Mouse (Mus musculus): ENCODE data around the gene Gata2. TPM values are rescaled to one million over a fixed set of nuclear protein-coding genes. Genes with fewer than 3 reads are reported as not detected.

The Gata2 gene
- 12.5 and 18.6 TPM in 2 replicates for polyA plus RNA-seq (2014; fragmentation: Nextera tagmentation; extraction: Ambion mirVana)

GRCm38 (mm10) chr6:88193433-88194052 lies at the start of gene Gata2:
TSS of gene Gata2 (plus strand) at chr6:88193891.
- peak within 1 kb of the TSS; percentile 36 to 48 for H3K4me3 ChIP-seq (ENCODE audit: control insufficient read depth in 1 of 2, insufficient read depth in 1 of 2, low read depth in 1 of 2, low read length in 2 of 2)
- H3K27me3 ChIP-seq (ENCODE audit: control insufficient read depth, insufficient read depth, low read length) = peaks cover 92% of the 10 kb centered on the region
- ATAC-seq (ENCODE audit: insufficient number of reproducible peaks, insufficient read depth, low FRiP score, low read depth) = no peak
- H3K9ac ChIP-seq (ENCODE audit: low read length) = peak within 1 kb of the TSS; percentile 59
- peak within 1 kb of the TSS; percentile 82 for H3K4me2 ChIP-seq (ENCODE audit: low read length)
- no peak within 1 kb of the TSS for H3K27ac ChIP-seq (replicated peaks in 1 of 2; ENCODE audit: control insufficient read depth in 1 of 2, insufficient read depth in 1 of 2, low read depth in 2 of 2, low read length in 2 of 2)
- no peaks in the 10 kb centered on the region for H3K9me3 ChIP-seq (ENCODE audit: control insufficient read depth, low read length)
- H3K36me3 ChIP-seq (ENCODE audit: control insufficient read depth, insufficient read depth, low read length) = no peaks in the 10 kb centered on the region
- peaks cover 20 to 47% of the 10 kb centered on the region in 2 experiments for H3K4me1 ChIP-seq (ENCODE audit: control insufficient read depth in 2 of 2, insufficient read depth in 2 of 2, low read length in 2 of 2)
- WGBS = 2% methylated on average over 56 of the region's 57 CpGs

DNA sequence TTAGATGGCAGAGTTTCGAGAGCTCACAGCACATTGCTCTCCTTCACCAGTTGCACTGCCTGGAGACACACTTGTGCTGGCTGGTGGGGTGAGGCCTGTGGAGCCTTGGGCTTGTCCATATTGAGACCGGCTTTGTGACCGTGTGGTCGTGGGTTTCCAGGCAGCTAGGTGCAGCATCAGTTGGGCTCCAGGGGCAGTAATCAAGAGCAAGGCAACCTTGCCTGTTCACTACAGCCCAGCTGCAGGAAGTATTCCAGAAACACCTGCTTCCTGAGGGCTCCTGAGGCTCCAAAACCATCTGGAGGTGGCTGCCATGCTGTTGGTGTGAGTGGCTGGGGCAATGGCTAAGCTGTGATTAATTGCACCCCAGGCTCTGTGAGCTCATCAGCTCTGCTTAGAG lies 47.9 kb upstream of the Gata2 start:
- Histone ChIP-seq H3K9me3 (ENCODE audit: control insufficient read depth, low read length) (no peaks in the 10 kb centered on the region), H3K4me2 (ENCODE audit: low read length) (no peak overlapping the region), H3K27ac (replicated peaks in 1 of 2; ENCODE audit: control insufficient read depth in 1 of 2, insufficient read depth in 1 of 2, low read depth in 2 of 2, low read length in 2 of 2) (no peak overlapping the region), H3K27me3 (ENCODE audit: control insufficient read depth, insufficient read depth, low read length) (peaks cover 2% of the 10 kb centered on the region; the same call in 1 of the 2 replicates), H3K9ac (ENCODE audit: low read length) (no peak overlapping the region), H3K4me3 (ENCODE audit: control insufficient read depth in 1 of 2, insufficient read depth in 1 of 2, low read depth in 1 of 2, low read length in 2 of 2) (no peak overlapping the region), H3K36me3 (ENCODE audit: control insufficient read depth, insufficient read depth, low read length) (no peaks in the 10 kb centered on the region), H3K4me1 (ENCODE audit: control insufficient read depth in 2 of 2, insufficient read depth in 2 of 2, low read length in 2 of 2) (peaks cover 6 to 8% of the 10 kb centered on the region in 2 experiments)
- no peak for ATAC-seq (ENCODE audit: insufficient number of reproducible peaks, insufficient read depth, low FRiP score, low read depth)
- 63% methylated on average over 4 of the region's 4 CpGs for WGBS

DNA sequence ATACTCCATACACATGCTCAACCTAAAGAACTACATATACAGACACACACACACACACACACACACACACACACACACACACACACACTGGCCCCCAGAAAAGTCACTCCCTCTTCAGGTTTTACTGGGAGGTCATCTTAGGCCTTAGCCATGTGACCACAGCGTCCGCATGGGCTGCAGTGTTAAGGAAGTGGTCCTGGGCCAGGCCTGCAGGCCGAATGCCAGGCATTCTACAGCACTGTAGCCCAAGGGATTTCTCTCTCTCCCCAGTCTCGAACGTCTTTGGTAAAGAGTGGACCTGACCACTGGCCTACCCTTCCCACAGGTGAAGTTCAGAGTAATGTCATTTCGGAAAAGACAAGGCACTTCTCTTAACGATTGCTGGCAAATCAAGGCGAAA lies 47.1 kb upstream of the Gata2 start:
- no peak for ATAC-seq (ENCODE audit: insufficient number of reproducible peaks, insufficient read depth, low FRiP score, low read depth)
- H3K27ac ChIP-seq (replicated peaks in 1 of 2; ENCODE audit: control insufficient read depth in 1 of 2, insufficient read depth in 1 of 2, low read depth in 2 of 2, low read length in 2 of 2) = no peak overlapping the region

DNA sequence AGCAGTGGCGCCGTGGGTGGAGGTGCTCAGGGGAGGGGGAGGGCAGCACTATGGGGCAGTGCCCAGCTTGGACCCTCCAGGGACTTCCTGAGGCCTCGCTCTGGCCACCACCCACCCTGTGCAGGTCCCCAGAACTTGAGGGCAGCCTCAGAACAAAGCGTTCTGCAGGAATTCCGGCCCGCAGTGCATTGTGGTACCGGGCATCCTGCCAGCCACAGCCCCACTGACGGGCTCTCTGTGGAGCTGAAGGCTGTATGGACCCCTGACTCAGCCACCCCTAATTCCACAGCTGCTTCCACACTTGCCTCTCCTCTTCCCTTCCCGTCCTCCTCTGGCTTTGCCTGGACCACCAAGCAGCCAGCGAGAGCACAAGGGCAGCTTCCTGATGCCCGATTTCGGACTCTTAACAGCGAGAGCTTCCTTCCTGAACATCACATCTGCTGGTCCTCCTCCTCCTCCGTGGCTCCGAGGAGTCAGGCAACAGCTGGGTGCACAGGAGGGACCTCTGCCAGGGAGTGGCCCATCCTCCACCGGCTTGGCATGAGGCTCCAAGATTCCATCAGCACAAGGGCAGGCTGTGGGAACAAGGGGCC lies 46.2 kb upstream of the Gata2 start:
- no peak for ATAC-seq (ENCODE audit: insufficient number of reproducible peaks, insufficient read depth, low FRiP score, low read depth)
- no peak overlapping the region for H3K9ac ChIP-seq (ENCODE audit: low read length)
- peaks cover 2% of the 10 kb centered on the region; the same call in 1 of the 2 replicates for H3K27me3 ChIP-seq (ENCODE audit: control insufficient read depth, insufficient read depth, low read length)
- H3K4me1 ChIP-seq (ENCODE audit: control insufficient read depth in 2 of 2, insufficient read depth in 2 of 2, low read length in 2 of 2) = peaks cover 4 to 5% of the 10 kb centered on the region in 2 experiments; a peak in 3 of 4 replicates
- H3K4me2 ChIP-seq (ENCODE audit: low read length) = no peak overlapping the region
- H3K9me3 ChIP-seq (ENCODE audit: control insufficient read depth, low read length) = no peaks in the 10 kb centered on the region; the same call in 1 of the 2 replicates
- no peaks in the 10 kb centered on the region for H3K36me3 ChIP-seq (ENCODE audit: control insufficient read depth, insufficient read depth, low read length)
- 68% methylated on average over 16 of the region's 16 CpGs for WGBS
- H3K27ac ChIP-seq (replicated peaks in 1 of 2; ENCODE audit: control insufficient read depth in 1 of 2, insufficient read depth in 1 of 2, low read depth in 2 of 2, low read length in 2 of 2) = no peak overlapping the region
- H3K4me3 ChIP-seq (ENCODE audit: control insufficient read depth in 1 of 2, insufficient read depth in 1 of 2, low read depth in 1 of 2, low read length in 2 of 2) = no peak overlapping the region

More for the DNA sequence above, 47.1 kb upstream of the Gata2 start:
- Histone ChIP-seq H3K4me1 (ENCODE audit: control insufficient read depth in 2 of 2, insufficient read depth in 2 of 2, low read length in 2 of 2) (peaks cover 4 to 5% of the 10 kb centered on the region in 2 experiments; a peak in 3 of 4 replicates), H3K9me3 (ENCODE audit: control insufficient read depth, low read length) (no peaks in the 10 kb centered on the region; the same call in 1 of the 2 replicates), H3K4me2 (ENCODE audit: low read length) (no peak overlapping the region), H3K4me3 (ENCODE audit: control insufficient read depth in 1 of 2, insufficient read depth in 1 of 2, low read depth in 1 of 2, low read length in 2 of 2) (no peak overlapping the region), H3K9ac (ENCODE audit: low read length) (no peak overlapping the region), H3K36me3 (ENCODE audit: control insufficient read depth, insufficient read depth, low read length) (no peaks in the 10 kb centered on the region), H3K27me3 (ENCODE audit: control insufficient read depth, insufficient read depth, low read length) (peaks cover 2% of the 10 kb centered on the region; the same call in 1 of the 2 replicates)
- 57% methylated on average over 8 of the region's 8 CpGs for WGBS

- H3K4me3 ChIP-seq (ENCODE audit: control insufficient read depth in 1 of 2, insufficient read depth in 1 of 2, low read depth in 1 of 2, low read length in 2 of 2) = no peak overlapping the region
- peaks cover 2% of the 10 kb centered on the region; the same call in 1 of the 2 replicates for H3K9me3 ChIP-seq (ENCODE audit: control insufficient read depth, low read length)
- no peak overlapping the region for H3K27ac ChIP-seq (replicated peaks in 1 of 2; ENCODE audit: control insufficient read depth in 1 of 2, insufficient read depth in 1 of 2, low read depth in 2 of 2, low read length in 2 of 2)
- ATAC-seq (ENCODE audit: insufficient number of reproducible peaks, insufficient read depth, low FRiP score, low read depth) = no peak
- WGBS = 72% methylated on average over 4 of the region's 4 CpGs
- no peaks in the 10 kb centered on the region for H3K36me3 ChIP-seq (ENCODE audit: control insufficient read depth, insufficient read depth, low read length)
- H3K4me2 ChIP-seq (ENCODE audit: low read length) = no peak overlapping the region
- H3K9ac ChIP-seq (ENCODE audit: low read length) = no peak overlapping the region
- peaks cover 2% of the 10 kb centered on the region; the same call in 1 of the 2 replicates for H3K27me3 ChIP-seq (ENCODE audit: control insufficient read depth, insufficient read depth, low read length)
- peaks cover 4 to 5% of the 10 kb centered on the region in 2 experiments; a peak in 3 of 4 replicates for H3K4me1 ChIP-seq (ENCODE audit: control insufficient read depth in 2 of 2, insufficient read depth in 2 of 2, low read length in 2 of 2)
Observed at GRCm38 (mm10) chr6:88151335-88151734, 42.4 kb upstream of the Gata2 start.

DNA sequence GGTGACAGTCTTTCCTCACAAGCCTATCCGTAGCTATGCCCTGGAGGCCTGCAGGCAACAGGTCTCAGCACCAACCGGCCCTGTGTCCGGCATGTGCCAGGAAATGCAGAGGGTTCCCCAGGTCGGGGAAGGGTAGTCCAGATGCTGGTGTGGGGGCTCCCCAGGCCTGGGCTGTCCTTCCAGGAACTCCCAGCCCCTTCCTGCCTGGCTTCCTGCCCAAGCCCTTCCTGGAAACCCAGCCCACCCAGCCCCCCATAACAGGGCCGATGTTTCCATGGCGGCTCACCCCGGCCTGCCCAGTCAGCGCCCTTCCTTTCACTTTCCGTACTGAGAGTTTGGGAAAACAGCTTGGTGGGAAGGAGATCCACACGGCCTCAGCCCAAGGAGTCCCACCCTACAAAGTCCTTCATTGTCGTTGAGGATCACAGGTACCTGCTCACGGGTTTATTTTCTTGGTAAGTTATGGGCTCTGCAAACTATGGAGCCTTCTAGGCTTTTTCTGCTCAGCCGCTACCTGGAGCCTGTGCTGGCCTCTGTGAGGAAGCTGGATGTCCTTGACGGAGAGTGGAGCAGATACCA lies 41.5 kb upstream of the Gata2 start:
- H3K4me3 ChIP-seq (ENCODE audit: control insufficient read depth in 1 of 2, insufficient read depth in 1 of 2, low read depth in 1 of 2, low read length in 2 of 2) = no peak overlapping the region

DNA sequence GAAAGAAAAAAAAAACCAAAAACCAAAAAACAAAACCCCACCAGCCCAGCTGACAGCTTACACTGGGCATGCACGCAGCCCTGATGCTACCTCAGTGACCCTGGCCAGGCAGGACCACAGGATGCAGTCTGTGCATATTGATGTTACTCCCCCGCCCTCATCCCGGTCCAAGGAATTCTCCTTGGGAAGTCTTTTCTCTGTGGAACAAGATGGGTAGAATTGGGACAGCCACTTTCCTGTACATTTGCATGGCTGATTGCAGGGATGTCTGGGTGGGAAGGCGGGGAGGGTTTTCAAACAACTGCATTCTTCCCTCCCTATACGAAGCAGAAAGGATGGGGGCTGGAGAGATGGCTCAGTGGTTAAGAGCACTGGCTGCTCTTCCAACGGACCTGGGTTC lies 40.7 kb upstream of the Gata2 start:
- Histone ChIP-seq H3K9ac (ENCODE audit: low read length) (no peak overlapping the region), H3K4me1 (ENCODE audit: control insufficient read depth in 2 of 2, insufficient read depth in 2 of 2, low read length in 2 of 2) (no peaks in the 10 kb centered on the region; a peak in 1 of 4 replicates), H3K27me3 (ENCODE audit: control insufficient read depth, insufficient read depth, low read length) (peaks cover 2% of the 10 kb centered on the region; the same call in 1 of the 2 replicates), H3K4me2 (ENCODE audit: low read length) (no peak overlapping the region), H3K9me3 (ENCODE audit: control insufficient read depth, low read length) (peaks cover 2% of the 10 kb centered on the region; the same call in 1 of the 2 replicates), H3K27ac (replicated peaks in 1 of 2; ENCODE audit: control insufficient read depth in 1 of 2, insufficient read depth in 1 of 2, low read depth in 2 of 2, low read length in 2 of 2) (no peak overlapping the region), H3K36me3 (ENCODE audit: control insufficient read depth, insufficient read depth, low read length) (no peaks in the 10 kb centered on the region), H3K4me3 (ENCODE audit: control insufficient read depth in 1 of 2, insufficient read depth in 1 of 2, low read depth in 1 of 2, low read length in 2 of 2) (no peak overlapping the region)
- WGBS = 63% methylated on average over 6 of the region's 6 CpGs
- ATAC-seq (ENCODE audit: insufficient number of reproducible peaks, insufficient read depth, low FRiP score, low read depth) = no peak

More for the DNA sequence above, 41.5 kb upstream of the Gata2 start:
- peak; percentile 55 for ATAC-seq (ENCODE audit: insufficient number of reproducible peaks, insufficient read depth, low FRiP score, low read depth)
- 74% methylated on average over 14 of the region's 14 CpGs for WGBS
- Histone ChIP-seq H3K36me3 (ENCODE audit: control insufficient read depth, insufficient read depth, low read length) (no peaks in the 10 kb centered on the region), H3K27ac (replicated peaks in 1 of 2; ENCODE audit: control insufficient read depth in 1 of 2, insufficient read depth in 1 of 2, low read depth in 2 of 2, low read length in 2 of 2) (peak overlapping the region; percentile 59 to 61), H3K9me3 (ENCODE audit: control insufficient read depth, low read length) (peaks cover 2% of the 10 kb centered on the region; the same call in 1 of the 2 replicates), H3K9ac (ENCODE audit: low read length) (no peak overlapping the region), H3K27me3 (ENCODE audit: control insufficient read depth, insufficient read depth, low read length) (peaks cover 2% of the 10 kb centered on the region; the same call in 1 of the 2 replicates), H3K4me1 (ENCODE audit: control insufficient read depth in 2 of 2, insufficient read depth in 2 of 2, low read length in 2 of 2) (peaks cover under 1 to 5% of the 10 kb centered on the region in 2 experiments; a peak in 3 of 4 replicates), H3K4me2 (ENCODE audit: low read length) (peak overlapping the region; percentile 34)
